Mouse (Mus musculus) neural tube, embryonic 11.5 days (tissue): ENCODE measurements around the gene Shisal1. TPM values are rescaled to one million over a fixed set of nuclear protein-coding genes. Genes with fewer than 3 reads are reported as not detected.

Source experiments
- ATAC-seq: fragments of 200-750 bp; cut with Nextera tagmentation; 2 replicates; pipeline ENCODE4 v1.8.0; 2017; ENCODE audit warnings: moderate number of reproducible peaks, mild to moderate bottlenecking, moderate TSS enrichment, moderate library complexity; ENCODE audit not compliant: insufficient read depth, low FRiP score, low TSS enrichment
- DNase-seq: peaks from one replicate; pipeline ENCODE4 v3.0.0-alpha.2; 2015; ENCODE audit warnings: low spot score
- H3K27ac ChIP-seq: fragments of 300-500 bp; sonication (generic); 2 replicates; pipeline ENCODE4 v1.5.1; 2014; ENCODE audit warnings: low read depth, mild to moderate bottlenecking, low read length
- H3K27me3 ChIP-seq: fragments of 300-500 bp; sonication (generic); 2 replicates; pipeline ENCODE4 v1.6.1; 2014; ENCODE audit warnings: mild to moderate bottlenecking, low read length, mixed read lengths; ENCODE audit not compliant: control insufficient read depth, insufficient read depth
- H3K36me3 ChIP-seq: fragments of 300-500 bp; sonication (generic); 2 replicates; pipeline ENCODE4 v1.6.1; 2014; ENCODE audit warnings: mild to moderate bottlenecking, low read length, moderate library complexity, mixed read lengths; ENCODE audit not compliant: control insufficient read depth, insufficient read depth
- H3K4me1 ChIP-seq: fragments of 300-500 bp; sonication (generic); 2 replicates; pipeline ENCODE4 v1.6.1; 2014; ENCODE audit warnings: low read length, mixed read lengths; ENCODE audit not compliant: control insufficient read depth, insufficient read depth
- H3K4me2 ChIP-seq: fragments of 300-500 bp; sonication (generic); 2 replicates; pipeline ENCODE4 v1.6.1; 2014; ENCODE audit warnings: low read depth, mild to moderate bottlenecking, moderate library complexity
- H3K4me3 ChIP-seq: fragments of 300-500 bp; sonication (generic); 2 replicates; pipeline ENCODE4 v1.5.1; 2014; ENCODE audit warnings: low read depth, low read length
- H3K9ac ChIP-seq: fragments of 300-500 bp; sonication (generic); 2 replicates; pipeline ENCODE4 v1.6.1; 2014; ENCODE audit warnings: mild to moderate bottlenecking, low read length
- H3K9me3 ChIP-seq: fragments of 300-500 bp; sonication (generic); 2 replicates; pipeline ENCODE4 v1.6.1; 2016; ENCODE audit warnings: low read length; ENCODE audit not compliant: control insufficient read depth
- WGBS: fragments of 180-500 bp; shearing (Covaris S2); extraction: QIAGEN DNeasy Blood & Tissue Kit; methylation state at CpG from one replicate; pipeline ENCODE4 v1.1.7; 2014; 5-methylcytosine and 5-hydroxymethylcytosine counted together
- polyA plus RNA-seq: library from polyadenylated mRNA; unstranded; fragments of >200 nt; fragmentation: Nextera tagmentation; extraction: Ambion mirVana; gene quantifications from 2 replicates; pipeline ENCODE4 v1.2.1, GENCODE M21; 2014

Gene Shisal1
- polyA plus RNA-seq, 1 experiment from 2014 or later: 7.3 TPM

DNA sequence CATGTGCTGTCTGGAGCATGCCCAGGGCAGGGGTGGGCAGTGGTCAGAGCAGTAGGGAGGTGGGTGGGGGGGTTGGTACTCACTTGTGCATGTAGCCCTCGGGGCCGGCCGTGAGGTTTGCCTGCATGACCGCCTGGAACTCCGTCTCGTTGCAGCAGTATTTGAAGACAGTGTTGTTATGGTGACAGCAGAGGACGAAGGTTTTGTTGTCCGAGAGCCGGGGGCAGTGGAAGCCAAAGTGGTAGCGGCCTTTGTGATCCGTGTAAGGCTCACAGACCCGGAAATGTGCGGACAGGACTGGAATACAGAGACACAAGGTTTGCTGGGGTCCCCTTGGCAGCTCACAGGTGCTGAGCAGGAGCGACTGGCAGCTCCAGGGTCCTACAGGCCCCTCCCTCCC is 29.9 kb downstream of the Shisal1 start:
- no peak overlapping the region for H3K4me2 ChIP-seq
- no peaks in the 10 kb centered on the region for H3K9me3 ChIP-seq
- WGBS: 62% methylated on average over 14 of the region's 14 CpGs
- H3K36me3 ChIP-seq: no peaks in the 10 kb centered on the region
- H3K27me3 ChIP-seq: no peaks in the 10 kb centered on the region
- DNase-seq: no peak
- H3K4me1 ChIP-seq: peaks cover 11% of the 10 kb centered on the region
- no peak overlapping the region for H3K4me3 ChIP-seq
- no peak overlapping the region for H3K27ac ChIP-seq
- ATAC-seq: no peak
- H3K9ac ChIP-seq: no peak overlapping the region

DNA sequence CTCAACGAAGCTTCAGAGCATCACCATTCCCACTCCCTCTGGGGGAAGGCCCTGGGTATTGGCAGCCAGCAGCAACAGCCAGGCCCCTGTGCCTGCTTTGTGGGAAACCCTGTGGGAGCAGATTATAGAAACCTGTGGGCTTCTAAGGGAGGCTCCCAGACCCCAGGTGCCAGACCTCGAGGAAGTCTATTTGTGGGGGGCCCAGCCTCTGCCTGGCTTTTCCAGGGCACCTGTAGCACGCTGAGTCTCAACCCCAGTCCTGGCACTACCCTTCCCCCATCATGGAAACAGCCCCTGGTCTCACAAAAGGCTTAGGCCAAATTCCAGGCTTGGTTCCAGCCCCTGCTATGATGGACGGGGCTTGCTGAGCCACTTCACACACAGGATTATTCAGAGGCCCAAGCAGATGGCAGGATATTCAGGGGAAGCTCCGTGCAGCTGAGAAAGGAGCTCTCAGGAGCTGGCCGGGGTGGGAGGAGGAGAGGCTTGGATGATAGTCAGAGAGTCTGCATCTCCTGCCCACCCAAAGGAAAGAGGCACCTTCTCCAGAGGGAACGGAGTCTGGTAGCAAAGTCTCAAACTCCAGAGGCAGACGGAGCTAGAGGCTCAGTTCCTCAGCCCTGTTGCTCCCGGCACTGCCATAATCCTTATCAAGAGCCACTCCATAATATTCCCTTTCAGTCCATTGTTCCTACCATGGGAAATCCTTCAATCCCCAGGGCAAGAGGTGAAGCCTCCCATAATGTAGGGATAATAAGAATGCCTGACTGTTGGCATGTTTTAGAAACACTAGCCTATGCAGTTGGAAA is 32.7 kb downstream of the Shisal1 start:
- H3K27me3 ChIP-seq: no peaks in the 10 kb centered on the region
- DNase-seq (no peak), ATAC-seq (no peak)
- H3K36me3 ChIP-seq: no peaks in the 10 kb centered on the region
- 51% methylated on average over 9 of the region's 9 CpGs for WGBS
- H3K4me2 ChIP-seq: no peak overlapping the region
- H3K9me3 ChIP-seq: no peaks in the 10 kb centered on the region
- H3K4me1 ChIP-seq: peaks cover 11% of the 10 kb centered on the region
- H3K9ac ChIP-seq: no peak overlapping the region
- H3K27ac ChIP-seq: no peak overlapping the region
- H3K4me3 ChIP-seq: no peak overlapping the region

- ATAC-seq: no peak
- Histone ChIP-seq H3K4me1 (peaks cover 4% of the 10 kb centered on the region; the same call in 1 of the 2 replicates), H3K36me3 (no peaks in the 10 kb centered on the region), H3K9me3 (no peaks in the 10 kb centered on the region), H3K4me3 (no peak overlapping the region), H3K27ac (no peak overlapping the region), H3K4me2 (no peak overlapping the region), H3K27me3 (no peaks in the 10 kb centered on the region), H3K9ac (no peak overlapping the region)
- DNase-seq: no peak
- 20% methylated on average over 6 of the region's 6 CpGs for WGBS
Observed at GRCm38 (mm10) chr15:84412409-84412808, 34.5 kb downstream of the Shisal1 start.

DNA sequence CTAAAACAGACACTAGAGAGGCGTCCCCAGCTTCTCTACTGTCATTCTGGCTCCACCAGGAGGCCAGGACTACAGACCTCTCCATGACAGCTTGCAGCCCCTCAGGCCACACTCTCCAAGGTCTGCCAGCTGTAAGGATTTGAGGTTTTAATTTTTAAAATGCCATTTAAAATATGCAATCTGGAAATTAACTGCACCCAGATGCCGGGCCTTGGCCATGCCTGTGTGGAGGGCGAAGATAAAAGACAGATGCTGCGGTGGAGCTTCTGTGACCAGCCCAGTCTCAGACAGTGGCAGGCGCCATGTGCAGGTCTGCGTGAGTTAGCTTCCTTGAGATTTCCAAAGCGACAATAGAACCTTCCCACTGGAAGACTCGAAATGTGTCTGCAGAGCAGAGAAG is 36.8 kb downstream of the Shisal1 start:
- no peak overlapping the region for H3K9ac ChIP-seq
- H3K4me2 ChIP-seq: no peak overlapping the region
- H3K4me1 ChIP-seq: peaks cover 4% of the 10 kb centered on the region; the same call in 1 of the 2 replicates
- H3K27me3 ChIP-seq: no peaks in the 10 kb centered on the region
- no peaks in the 10 kb centered on the region for H3K9me3 ChIP-seq
- WGBS: 65% methylated on average over 8 of the region's 8 CpGs
- no peak for ATAC-seq
- no peak for DNase-seq
- H3K4me3 ChIP-seq: no peak overlapping the region
- H3K36me3 ChIP-seq: no peaks in the 10 kb centered on the region
- H3K27ac ChIP-seq: no peak overlapping the region

GRCm38 (mm10) chr15:84408576-84408975 is 38.3 kb downstream of the Shisal1 start:
- no peak overlapping the region for H3K4me3 ChIP-seq
- H3K9ac ChIP-seq: no peak overlapping the region
- no peak overlapping the region for H3K27ac ChIP-seq
- no peaks in the 10 kb centered on the region for H3K27me3 ChIP-seq
- H3K9me3 ChIP-seq: no peaks in the 10 kb centered on the region
- ATAC-seq: no peak
- 53% methylated on average over 3 of the region's 3 CpGs for WGBS
- H3K4me2 ChIP-seq: no peak overlapping the region
- H3K4me1 ChIP-seq: peaks cover 4% of the 10 kb centered on the region; the same call in 1 of the 2 replicates
- H3K36me3 ChIP-seq: no peaks in the 10 kb centered on the region
- DNase-seq: no peak

GRCm38 (mm10) chr15:84405759-84406158 is 41.1 kb downstream of the Shisal1 start:
- no peak for ATAC-seq
- no peak overlapping the region for H3K9ac ChIP-seq
- H3K4me1 ChIP-seq: peaks cover 4% of the 10 kb centered on the region; the same call in 1 of the 2 replicates

GRCm38 (mm10) chr15:84403454-84404113 is 43.3 kb downstream of the Shisal1 start:
- Histone ChIP-seq H3K27me3 (no peaks in the 10 kb centered on the region), H3K9ac (no peak overlapping the region), H3K9me3 (no peaks in the 10 kb centered on the region), H3K4me3 (no peak overlapping the region), H3K27ac (no peak overlapping the region), H3K36me3 (no peaks in the 10 kb centered on the region), H3K4me1 (no peaks in the 10 kb centered on the region; the same call in 1 of the 2 replicates), H3K4me2 (no peak overlapping the region)
- WGBS: 80% methylated on average over 10 of the region's 10 CpGs
- no peak for DNase-seq
- no peak for ATAC-seq

More at GRCm38 (mm10) chr15:84405759-84406158, 41.1 kb downstream of the Shisal1 start:
- Histone ChIP-seq H3K4me2 (no peak overlapping the region), H3K27ac (no peak overlapping the region), H3K9me3 (no peaks in the 10 kb centered on the region), H3K4me3 (no peak overlapping the region), H3K27me3 (no peaks in the 10 kb centered on the region), H3K36me3 (no peaks in the 10 kb centered on the region)
- 95% methylated on average over 3 of the region's 3 CpGs for WGBS
- no peak for DNase-seq

DNA sequence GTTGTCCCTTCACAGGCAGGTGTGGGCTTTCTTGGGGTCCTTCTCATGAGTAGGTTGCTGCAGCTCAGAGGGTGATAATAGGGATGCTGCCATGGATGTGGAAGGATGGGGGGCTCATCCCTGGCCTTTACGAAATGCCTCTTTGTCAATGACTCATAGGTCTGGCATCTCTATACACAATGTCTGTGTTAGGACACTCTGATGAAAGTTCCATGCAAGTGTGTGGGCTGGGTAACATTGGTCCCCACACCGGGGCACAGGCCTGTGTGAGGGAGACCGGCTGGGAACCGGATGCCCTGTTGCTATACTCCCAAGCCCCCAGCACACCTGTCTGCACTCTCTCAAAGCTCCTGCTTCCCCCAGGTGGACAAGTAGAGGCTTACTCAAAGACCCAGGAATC is 48.3 kb downstream of the Shisal1 start:
- H3K9ac ChIP-seq: no peak overlapping the region
- 85% methylated on average over 4 of the region's 4 CpGs for whole genome bisulfite sequencing
- H3K27ac ChIP-seq: peak overlapping the region; percentile 76
- DNase-seq (no peak), ATAC-seq (no peak)
- H3K4me1 ChIP-seq: peaks cover 7% of the 10 kb centered on the region; the same call in 1 of the 2 replicates
- no peaks in the 10 kb centered on the region for H3K27me3 ChIP-seq
- no peak overlapping the region for H3K4me2 ChIP-seq
- H3K4me3 ChIP-seq: no peak overlapping the region
- H3K36me3 ChIP-seq: no peaks in the 10 kb centered on the region
- no peaks in the 10 kb centered on the region for H3K9me3 ChIP-seq
